Comparison of ENCODE assay signal across 15 mouse cellular contexts in genomic region chr15:31369125-31369612, GRCm38 (mm10). TPM values are rescaled to one million over a fixed set of nuclear protein-coding genes. Genes with fewer than 3 reads are reported as not detected.
DNase-seq lines count a peak whose midpoint lies in the region; ATAC-seq lines count a peak whose summit lies in the region.
"Had no signal": no experiment of that assay in that cellular context is flagged by ENCODE, and none has a peak within 500 bp of the region (broad histone marks: within the 10 kb centered on the region; RNA-seq: fewer than 3 reads in every experiment).

No protein-coding gene starts in this region.

- DNase-seq in heart, adult 9 months (ENCODE audit: low spot score in 2 of 2), result peak; percentile 17
- peak; percentile 22 for DNase-seq in neural tube, embryonic 10.5 days (ENCODE audit: extremely low spot score, low spot score)
- peak; percentile 69 for DNase-seq in retina, postnatal 1 day
- DNase-seq in lung, postnatal 14 days, result no peak
- no peak for DNase-seq in left cerebral cortex, postnatal 10 days (ENCODE audit: extremely low spot score in 1 of 2, low spot score in 2 of 2)
- DNase-seq: adrenal gland, postnatal 14 days; lung, postnatal 36 days had no signal

- intact Hi-C loops in left cerebral cortex, postnatal 10 days (cut with DNase I), result no loop called here

- H3K4me1 ChIP-seq in heart, embryonic 11.5 days (ENCODE audit: control insufficient read depth, insufficient read depth, low read length), result peaks cover 8% of the 10 kb centered on the region
- peaks cover 38% of the 10 kb centered on the region for H3K4me1 ChIP-seq in neural tube, embryonic 15.5 days
- H3K4me1 ChIP-seq in heart, embryonic 14.5 days (ENCODE audit: control insufficient read depth in 2 of 2, insufficient read depth in 2 of 2, low read length in 2 of 2), result peaks cover 16 to 21% of the 10 kb centered on the region in 2 experiments

- H3K27ac ChIP-seq in heart, embryonic 11.5 days (ENCODE audit: low read depth, low read length), result no peak overlapping the region
- H3K27ac ChIP-seq in neural tube, embryonic 15.5 days (replicated peaks), result no peak overlapping the region
- no peak overlapping the region for H3K27ac ChIP-seq in heart, embryonic 14.5 days (replicated peaks in 1 of 2; ENCODE audit: control insufficient read depth in 1 of 2, insufficient read depth in 1 of 2, low read depth in 2 of 2, low read length in 2 of 2)
- H3K27ac ChIP-seq: embryonic facial prominence, embryonic 12.5 days; kidney, embryonic 15.5 days; limb, embryonic 15.5 days had no signal

- no peaks in the 10 kb centered on the region for H3K36me3 ChIP-seq in heart, embryonic 11.5 days (ENCODE audit: control insufficient read depth, insufficient read depth, low read length)
- H3K36me3 ChIP-seq in neural tube, embryonic 15.5 days, result no peaks in the 10 kb centered on the region
- no peaks in the 10 kb centered on the region for H3K36me3 ChIP-seq in heart, embryonic 14.5 days (ENCODE audit: control insufficient read depth, insufficient read depth, low read length)
- H3K36me3 ChIP-seq: embryonic facial prominence, embryonic 12.5 days; kidney, embryonic 15.5 days; limb, embryonic 15.5 days had no signal

- 6% methylated on average over 12 of the region's 12 CpGs for WGBS in heart, embryonic 11.5 days (ENCODE audit: insufficient replicate concordance)
- 13% methylated on average over 12 of the region's 12 CpGs for WGBS in neural tube, embryonic 15.5 days
- 12% methylated on average over 12 of the region's 12 CpGs for WGBS in heart, embryonic 14.5 days

- ATAC-seq in heart, embryonic 11.5 days (replicated peaks; ENCODE audit: insufficient number of reproducible peaks, low FRiP score, low TSS enrichment), result no peak
- ATAC-seq in neural tube, embryonic 15.5 days (ENCODE audit: low FRiP score), result no peak
- ATAC-seq in heart, embryonic 14.5 days (ENCODE audit: insufficient number of reproducible peaks, insufficient read depth, low FRiP score, low read depth), result no peak
- ATAC-seq: forebrain, embryonic 14.5 days; hindbrain, embryonic 16.5 days had no signal

- H3K9me3 ChIP-seq in heart, embryonic 11.5 days (replicated peaks; ENCODE audit: control insufficient read depth, low read length), result no peaks in the 10 kb centered on the region
- no peaks in the 10 kb centered on the region for H3K9me3 ChIP-seq in neural tube, embryonic 15.5 days (replicated peaks)
- H3K9me3 ChIP-seq in heart, embryonic 14.5 days (ENCODE audit: control insufficient read depth, low read length), result no peaks in the 10 kb centered on the region
- H3K9me3 ChIP-seq: embryonic facial prominence, embryonic 12.5 days; kidney, embryonic 15.5 days; limb, embryonic 15.5 days had no signal

- no peak overlapping the region for H3K4me2 ChIP-seq in heart, embryonic 11.5 days
- H3K4me2 ChIP-seq in neural tube, embryonic 15.5 days, result no peak overlapping the region
- 0 out of 2 replicates have a peak overlapping the region, but pooled peaks have one; percentile 7 for H3K4me2 ChIP-seq in heart, embryonic 14.5 days (ENCODE audit: low read length)
- H3K4me2 ChIP-seq: embryonic facial prominence, embryonic 12.5 days; limb, embryonic 15.5 days had no signal

- peaks cover 37% of the 10 kb centered on the region for H3K27me3 ChIP-seq in heart, embryonic 11.5 days (ENCODE audit: control insufficient read depth, insufficient read depth, low read length)
- peaks cover 61% of the 10 kb centered on the region for H3K27me3 ChIP-seq in neural tube, embryonic 15.5 days (replicated peaks)
- H3K27me3 ChIP-seq in heart, embryonic 14.5 days (ENCODE audit: control insufficient read depth, insufficient read depth, low read length), result peaks cover 15% of the 10 kb centered on the region

- no peak overlapping the region for H3K4me3 ChIP-seq in heart, embryonic 11.5 days (ENCODE audit: low read depth, low read length)
- H3K4me3 ChIP-seq in neural tube, embryonic 15.5 days (replicated peaks), result no peak overlapping the region
- H3K4me3 ChIP-seq in heart, embryonic 14.5 days (ENCODE audit: control insufficient read depth in 1 of 2, insufficient read depth in 1 of 2, low read depth in 1 of 2, low read length in 2 of 2), result no peak overlapping the region
- H3K4me3 ChIP-seq: embryonic facial prominence, embryonic 12.5 days; kidney, embryonic 15.5 days; limb, embryonic 15.5 days had no signal

- no peak overlapping the region for H3K9ac ChIP-seq in heart, embryonic 11.5 days (ENCODE audit: low read depth, low read length)
- no peak overlapping the region for H3K9ac ChIP-seq in neural tube, embryonic 15.5 days (replicated peaks)
- no peak overlapping the region for H3K9ac ChIP-seq in heart, embryonic 14.5 days (ENCODE audit: low read length)
- H3K9ac ChIP-seq: embryonic facial prominence, embryonic 12.5 days; kidney, embryonic 15.5 days; limb, embryonic 15.5 days had no signal

RNA-seq across cellular contexts. Expression of gene Ankrd33b, which starts 1.6 kb away (rescaled TPM):
- 2.1 and 2.2 TPM in 2 replicates for polyA plus RNA-seq in heart, embryonic 11.5 days (2014; fragmentation: Nextera tagmentation; extraction: Ambion mirVana)
- polyA plus RNA-seq in neural tube, embryonic 15.5 days (2015; fragmentation: Nextera tagmentation; extraction: Ambion mirVana), result 0.70 and 2.6 TPM in 2 replicates
- 2.9 and 3.2 TPM in 2 replicates for polyA plus RNA-seq in heart, embryonic 14.5 days (2014; fragmentation: Nextera tagmentation; extraction: Ambion mirVana)
- 1 to 10 TPM; 6.4 to 8.7 TPM for total RNA-seq in left cerebral cortex, postnatal 10 days (2021)

Comparison
In these comparisons a context has a peak if more than half of its experiments do, and no peak if none do; other contexts are left out.
1. DNase-seq: peak in heart, adult 9 months (2 of 2), neural tube, embryonic 10.5 days (single experiment) and retina, postnatal 1 day (single experiment); none in lung, postnatal 14 days (single experiment) and left cerebral cortex, postnatal 10 days (0 of 2).